In genomic region chr3:39269388-39269787, GRCm38 (mm10) we compare ENCODE assay signal across 18 mouse cellular contexts.
DNase-seq lines count a peak whose midpoint lies in the region.
"Had no signal": no experiment of that assay in that cellular context is flagged by ENCODE, and none has a peak within 500 bp of the region (broad histone marks: within the 10 kb centered on the region; RNA-seq: fewer than 3 reads in every experiment).

No protein-coding gene starts in this region.

- DNase-seq in adrenal gland, adult 2 months: peak; percentile 14
- no peak for DNase-seq in adrenal gland, adult 18-20 months (ENCODE audit: low spot score in 2 of 2)
- DNase-seq in 416B (ENCODE audit: low read depth): peak; percentile 54
- peak; percentile 35 for DNase-seq in NIH3T3 (ENCODE audit: low read depth)
- peak; percentile 22 for DNase-seq in fibroblast of lung, adult 2 months (ENCODE audit: low read depth)
- no peak for DNase-seq in right cerebral cortex, postnatal 14 days
- no peak for DNase-seq in adrenal gland, postnatal 25 days
- DNase-seq: adrenal gland, adult 8-10 months; cerebellum, adult 11-12 months; cerebellum, postnatal 10 days; gastrocnemius, postnatal 25 days; heart, adult 11 months; kidney, adult 2 months; kidney, postnatal 4 days; layer of hippocampus, postnatal 36 days; midbrain, embryonic 14.5 days; retina, postnatal 1 day; right cerebral cortex, postnatal 25 days had no signal

Comparison
In these comparisons a context has a peak if more than half of its experiments do, and no peak if none do; other contexts are left out.
1. DNase-seq: peak in adrenal gland, adult 2 months (single experiment), 416B (single experiment), NIH3T3 (single experiment) and fibroblast of lung, adult 2 months (single experiment); none in adrenal gland, adult 18-20 months (0 of 2), right cerebral cortex, postnatal 14 days (single experiment) and adrenal gland, postnatal 25 days (single experiment).